Mouse (Mus musculus) liver, embryonic 13.5 days (tissue): ENCODE measurements around the gene Adra2b. TPM values are rescaled to one million over a fixed set of nuclear protein-coding genes. Genes with fewer than 3 reads are reported as not detected.

ENCODE experiments used
- polyA plus RNA-seq: library from polyadenylated mRNA; unstranded; fragments of >200 nt; fragmentation: Nextera tagmentation; extraction: Ambion mirVana; gene quantifications from 2 replicates; pipeline ENCODE4 v1.2.1, GENCODE M21; 2015

Gene Adra2b
- polyA plus RNA-seq, 1 experiment from 2014 or later = 29.4 TPM

Other genes with a start within 250 kb of the Adra2b start
- 59.3 and 74.5 TPM in 2 replicates for gene Ncaph, start 229.3 kb upstream of the Adra2b start, polyA plus RNA-seq
- 31.4 and 31.7 TPM in 2 replicates for gene Itpripl1, start 219.8 kb upstream of the Adra2b start, polyA plus RNA-seq
- gene 1810024B03Rik, start 154.9 kb upstream of the Adra2b start, polyA plus RNA-seq = 1.2 TPM in 2 replicates
- gene Snrnp200, start 154.8 kb upstream of the Adra2b start, polyA plus RNA-seq = 25.4 and 32.4 TPM in 2 replicates
- gene Ciao1, start 115.4 kb upstream of the Adra2b start, polyA plus RNA-seq = 44.6 and 49.5 TPM in 2 replicates
- gene Tmem127, start 115.3 kb upstream of the Adra2b start, polyA plus RNA-seq = 12.2 and 13.4 TPM in 2 replicates
- 48.6 and 50.9 TPM in 2 replicates for gene Stard7, start 93.0 kb upstream of the Adra2b start, polyA plus RNA-seq
- gene Dusp2, start 27.0 kb upstream of the Adra2b start, polyA plus RNA-seq = 2.7 and 2.8 TPM in 2 replicates
- gene Astl, start 24.6 kb upstream of the Adra2b start, polyA plus RNA-seq = not detected in 2 replicates
- 0.35 and 0.39 TPM in 2 replicates for gene Gpat2, start 62.0 kb downstream of the Adra2b start, polyA plus RNA-seq
- 14.3 and 15.5 TPM in 2 replicates for gene Fahd2a, start 81.4 kb downstream of the Adra2b start, polyA plus RNA-seq
- gene Kcnip3, start 158.9 kb downstream of the Adra2b start, polyA plus RNA-seq = 0.27 and 0.33 TPM in 2 replicates
- 0.03 TPM in 1 of 2 replicates, not detected in the other for gene Prom2, start 178.3 kb downstream of the Adra2b start, polyA plus RNA-seq
- 1.2 and 1.6 TPM in 2 replicates for gene Zfp661, start 223.9 kb downstream of the Adra2b start, polyA plus RNA-seq
- gene Mrps5, start 224.0 kb downstream of the Adra2b start, polyA plus RNA-seq = 124 and 127 TPM in 2 replicates